Mouse (Mus musculus): Measurements from ENCODE around the gene Snx32. TPM values are rescaled to one million over a fixed set of nuclear protein-coding genes. Genes with fewer than 3 reads are reported as not detected.

Gene Snx32
- 30.0 TPM for polyA plus RNA-seq (2021)

DNA sequence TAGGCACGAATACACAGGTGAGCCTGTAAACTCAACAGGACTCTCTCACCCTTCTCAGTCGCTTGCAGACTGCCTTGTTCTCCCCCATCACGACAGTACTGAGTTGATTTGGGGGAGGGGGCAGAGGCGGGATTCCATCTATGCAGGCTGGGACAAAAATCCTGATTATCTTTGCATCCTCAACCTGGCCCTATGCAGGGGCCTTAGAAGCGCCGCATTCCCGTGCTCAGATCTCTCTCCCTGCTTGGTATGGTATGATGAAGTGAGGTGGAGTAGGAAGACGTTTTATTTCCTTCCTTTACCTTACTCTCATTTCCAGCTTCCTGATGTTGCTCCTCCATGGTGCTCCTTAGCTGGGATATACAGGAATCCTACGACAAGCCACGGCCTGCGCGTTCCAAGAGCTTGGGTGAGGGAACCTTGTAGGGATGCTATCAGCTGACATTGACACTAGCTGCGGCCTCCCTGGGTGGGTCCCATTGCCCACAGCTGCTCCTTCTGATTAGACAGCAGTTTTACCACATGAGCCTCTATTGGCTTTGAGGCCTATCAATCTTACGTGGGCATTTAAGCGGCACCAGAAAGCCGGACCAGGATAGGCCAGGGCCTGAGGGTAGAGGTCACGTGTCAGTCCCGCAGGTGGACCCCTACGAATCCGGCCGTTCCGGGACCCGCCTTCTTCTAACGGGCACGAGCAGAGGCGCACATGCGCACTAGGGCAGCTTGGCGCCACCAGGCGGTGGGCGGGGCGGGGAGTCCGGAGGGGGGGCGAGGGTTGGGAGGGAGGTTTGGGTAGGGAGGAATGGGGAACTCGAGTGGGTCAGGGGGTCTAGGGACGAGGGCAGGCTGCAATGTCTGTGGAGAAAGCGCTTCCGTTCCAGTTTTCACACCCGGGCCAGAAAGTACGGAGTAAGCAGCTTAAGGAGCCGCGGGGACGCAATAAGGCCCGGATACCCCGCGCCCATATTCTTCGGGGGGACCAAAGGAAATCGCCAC lies at the start of gene Snx32:
TSS of gene Snx32 (minus strand) at position 508 of the 996 bp plus-strand sequence.
- ChIA-PET POLR2A (interaction anchor here (0.6 to 2.2 kb wide), 6 partner anchors 12 to 61 kb away, joined by 3 to 7 read pairs (median 3); no protein-coding TSS in a partner anchor), CTCF (interaction anchor here (1.0 to 3.0 kb wide), 4 partner anchors 12 to 57 kb away, joined by 3 to 13 read pairs (median 6); partner anchors contain the start of genes Ap5b1 and Mus81)
- H3K27me3 ChIP-seq = no peaks in the 10 kb centered on the region
- peak; percentile 100 for ATAC-seq
- DNase-seq (ENCODE audit: low read depth, low spot score) = peak; percentile 94
- TF ChIP-seq CTCF (IDR thresholded peaks at IDR 0.05) = peak; percentile 24
- in situ Hi-C loops (cut with MboI; ENCODE audit: low pct_unique_long_range_greater_than_20kb) = no loop called here

GRCm38 (mm10) chr19:5559631-5560456 lies 49.5 kb upstream of the Snx32 start:
- DNase-seq (ENCODE audit: low read depth, low spot score) (no peak), ATAC-seq (no peak)
- peaks cover 12% of the 10 kb centered on the region for H3K27me3 ChIP-seq
- no peak for TF ChIP-seq CTCF (IDR thresholded peaks at IDR 0.05)
- POLR2A ChIA-PET = interaction anchor here (0.6 to 1.4 kb wide), 4 partner anchors 8 to 30 kb away, joined by 3 to 4 read pairs (median 4); partner anchors contain the start of gene Ap5b1
- CTCF ChIA-PET = no interaction called here
- in situ Hi-C loops (cut with MboI; ENCODE audit: low pct_unique_long_range_greater_than_20kb) = no loop called here

GRCm38 (mm10) chr19:5559229-5559628 lies 48.9 kb upstream of the Snx32 start:
- in situ Hi-C loops (cut with MboI; ENCODE audit: low pct_unique_long_range_greater_than_20kb) = no loop called here
- DNase-seq (ENCODE audit: low read depth, low spot score) (no peak), ATAC-seq (no peak)
- POLR2A ChIA-PET = interaction anchor here (0.8 to 1.4 kb wide), 3 partner anchors 9 to 30 kb away, joined by 3 to 4 read pairs (median 3); partner anchors contain the start of gene Ap5b1
- CTCF ChIA-PET = interaction anchor here (0.9 kb wide), 1 partner anchor 10 kb away, joined by 3 read pairs; no protein-coding TSS in a partner anchor
- H3K27me3 ChIP-seq = peaks cover 12% of the 10 kb centered on the region
- TF ChIP-seq CTCF (IDR thresholded peaks at IDR 0.05) = no peak

GRCm38 (mm10) chr19:5558770-5559169 lies 48.4 kb upstream of the Snx32 start:
- ChIA-PET CTCF (interaction anchor here (0.9 to 2.8 kb wide), 2 partner anchors 10 to 29 kb away, joined by 3 to 13 read pairs; no protein-coding TSS in a partner anchor), POLR2A (interaction anchor here (0.8 to 1.2 kb wide), 2 partner anchors 14 to 29 kb away, joined by 3 to 4 read pairs; no protein-coding TSS in a partner anchor)
- peaks cover 12% of the 10 kb centered on the region for H3K27me3 ChIP-seq
- DNase-seq (ENCODE audit: low read depth, low spot score) (no peak), ATAC-seq (no peak)
- TF ChIP-seq CTCF (IDR thresholded peaks at IDR 0.05) = no peak
- in situ Hi-C loops (cut with MboI; ENCODE audit: low pct_unique_long_range_greater_than_20kb) = no loop called here

GRCm38 (mm10) chr19:5558169-5558568 lies 47.8 kb upstream of the Snx32 start:
- ATAC-seq = no peak
- H3K27me3 ChIP-seq = peaks cover 12% of the 10 kb centered on the region
- in situ Hi-C loops (cut with MboI; ENCODE audit: low pct_unique_long_range_greater_than_20kb) = no loop called here

DNA sequence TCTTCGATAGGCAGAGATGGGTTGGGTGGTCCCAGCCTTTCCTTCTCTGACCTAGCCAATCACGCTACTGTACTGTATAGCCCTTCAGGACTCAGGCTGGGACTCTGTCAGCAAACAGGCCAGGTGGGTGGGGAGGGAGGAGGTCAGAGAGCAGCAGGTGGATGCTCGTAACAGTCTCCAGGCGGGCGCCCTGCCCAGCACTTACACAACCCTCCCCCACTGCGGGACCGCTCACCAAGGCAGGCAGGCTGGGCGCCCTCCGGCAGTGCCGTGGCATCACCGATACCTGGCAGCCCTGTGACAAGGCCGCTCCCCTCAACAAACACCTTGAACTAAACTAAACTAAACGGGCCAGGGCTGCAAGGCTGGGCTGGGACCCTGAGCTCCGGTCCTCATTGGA lies 43.9 kb upstream of the Snx32 start:
- ATAC-seq (no peak), DNase-seq (ENCODE audit: low read depth, low spot score) (no peak)
- in situ Hi-C loops (cut with MboI; ENCODE audit: low pct_unique_long_range_greater_than_20kb) = no loop called here
- TF ChIP-seq CTCF (IDR thresholded peaks at IDR 0.05) = no peak
- ChIA-PET POLR2A (interaction anchor here (0.6 kb wide), 1 partner anchor 41 kb away, joined by 3 read pairs; no protein-coding TSS in a partner anchor), CTCF (interaction anchor here (1.2 to 1.8 kb wide), 3 partner anchors 9 to 24 kb away, joined by 4 to 6 read pairs (median 5); no protein-coding TSS in a partner anchor)
- H3K27me3 ChIP-seq = peaks cover 7% of the 10 kb centered on the region

More at GRCm38 (mm10) chr19:5558169-5558568, 47.8 kb upstream of the Snx32 start:
- TF ChIP-seq CTCF (IDR thresholded peaks at IDR 0.05) = no peak
- ChIA-PET POLR2A (interaction anchor here (1.2 kb wide), 1 partner anchor 28 kb away, joined by 3 read pairs; no protein-coding TSS in a partner anchor), CTCF (interaction anchor here (2.8 to 4.0 kb wide), 2 partner anchors 9 to 29 kb away, joined by 13 to 20 read pairs; partner anchors contain the start of gene Ap5b1)
- no peak for DNase-seq (ENCODE audit: low read depth, low spot score)

GRCm38 (mm10) chr19:5553802-5554201 lies 43.5 kb upstream of the Snx32 start:
- POLR2A ChIA-PET = no interaction called here
- CTCF ChIA-PET = interaction anchor here (1.2 to 1.8 kb wide), 3 partner anchors 9 to 23 kb away, joined by 4 to 6 read pairs (median 5); no protein-coding TSS in a partner anchor
- TF ChIP-seq CTCF (IDR thresholded peaks at IDR 0.05) = no peak
- no peak for ATAC-seq
- in situ Hi-C loops (cut with MboI; ENCODE audit: low pct_unique_long_range_greater_than_20kb) = no loop called here
- DNase-seq (ENCODE audit: low read depth, low spot score) = no peak
- H3K27me3 ChIP-seq = peaks cover 3% of the 10 kb centered on the region

DNA sequence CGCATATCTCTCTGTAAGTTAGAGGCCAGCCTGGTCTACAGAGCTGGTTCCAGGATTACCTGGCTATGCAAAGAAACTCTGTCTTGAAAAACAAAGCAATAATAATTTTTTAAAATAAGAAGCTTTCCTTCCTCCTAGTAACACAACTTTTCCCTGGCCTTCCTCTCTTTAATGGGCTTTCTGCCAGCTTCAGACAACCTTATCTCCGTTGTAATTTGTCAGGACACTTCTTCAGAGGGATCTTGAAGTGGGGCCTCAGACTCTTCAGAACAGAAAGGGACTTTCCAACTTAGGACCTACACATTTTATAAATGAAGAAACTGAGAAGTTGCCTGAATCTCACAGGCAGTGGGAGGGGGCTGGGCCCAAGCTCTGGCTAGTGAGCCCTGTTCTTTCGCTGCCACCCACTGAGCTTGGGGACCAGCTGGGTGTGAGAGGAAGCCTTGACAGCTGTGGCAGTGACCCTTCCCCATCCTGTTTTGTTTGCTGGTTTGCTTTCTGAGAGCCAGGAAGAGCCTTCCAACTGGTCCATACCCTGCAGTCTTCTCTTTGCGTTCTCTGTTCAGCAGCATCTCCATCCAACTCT lies 37.2 kb upstream of the Snx32 start:
- ChIA-PET CTCF (interaction anchor here (2.2 kb wide), 1 partner anchor 18 kb away, joined by 6 read pairs; no protein-coding TSS in a partner anchor), POLR2A (interaction anchor here (0.6 to 1.7 kb wide), 2 partner anchors 15 to 23 kb away, joined by 3 to 4 read pairs; no protein-coding TSS in a partner anchor)
- in situ Hi-C loops (cut with MboI; ENCODE audit: low pct_unique_long_range_greater_than_20kb) = no loop called here
- DNase-seq (ENCODE audit: low read depth, low spot score) (no peak), ATAC-seq (no peak)
- TF ChIP-seq CTCF (IDR thresholded peaks at IDR 0.05) = no peak
- no peaks in the 10 kb centered on the region for H3K27me3 ChIP-seq

DNA sequence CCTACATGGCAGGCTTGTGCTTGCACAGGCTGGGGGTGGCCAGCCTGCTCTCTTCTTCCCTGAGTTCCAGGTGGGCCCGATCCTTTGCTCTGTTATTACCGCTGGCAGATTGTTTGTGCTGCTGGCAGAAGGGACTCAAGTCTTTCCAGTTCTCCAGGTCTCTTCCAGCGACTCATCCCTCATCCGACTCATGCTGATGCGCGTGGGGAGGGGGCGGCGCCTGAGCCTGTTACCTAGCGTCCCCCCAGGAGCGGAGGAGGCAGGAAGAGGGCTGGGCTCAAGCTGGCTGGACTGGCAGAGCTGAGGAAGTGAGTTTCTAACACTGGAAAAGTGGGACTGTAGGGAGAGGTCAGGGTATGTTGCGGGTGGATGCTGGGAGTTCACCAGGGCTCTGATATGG lies 33.7 kb upstream of the Snx32 start:
- POLR2A ChIA-PET = no interaction called here
- no peak for DNase-seq (ENCODE audit: low read depth, low spot score)
- ATAC-seq = no peak
- CTCF ChIA-PET = interaction anchor here (1.1 to 2.9 kb wide), 2 partner anchors 9 to 22 kb away, joined by 3 to 6 read pairs; no protein-coding TSS in a partner anchor
- H3K27me3 ChIP-seq = no peaks in the 10 kb centered on the region
- no peak for TF ChIP-seq CTCF (IDR thresholded peaks at IDR 0.05)
- in situ Hi-C loops (cut with MboI; ENCODE audit: low pct_unique_long_range_greater_than_20kb) = no loop called here
